Mouse (Mus musculus): ENCODE data around the gene Lsm12. TPM values are rescaled to one million over a fixed set of nuclear protein-coding genes. Genes with fewer than 3 reads are reported as not detected.

The Lsm12 gene
- total and polyA plus RNA-seq, 3 experiments, result 66.9 to 185 (median 78.9) TPM

DNA sequence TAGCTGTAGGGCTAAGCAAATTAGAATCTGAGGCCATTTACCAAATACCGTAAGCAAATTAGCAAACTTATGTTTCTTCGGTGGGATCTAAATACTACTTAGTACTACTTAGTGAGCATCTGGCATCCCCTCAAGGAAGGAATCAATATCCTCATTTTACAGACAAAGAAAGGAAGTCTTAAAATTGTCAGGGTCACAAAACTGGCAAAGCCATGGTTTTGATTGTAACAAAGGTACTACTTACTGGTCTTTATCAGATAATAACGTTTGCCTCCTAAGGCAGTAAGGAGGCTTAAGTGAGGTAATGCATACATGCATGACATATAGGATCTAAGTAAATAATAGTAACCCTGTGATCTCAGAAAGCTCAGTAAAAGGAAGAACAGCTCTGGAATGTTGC, 581 bp upstream of the Lsm12 start:
- dilution Hi-C loops (cut with MboI; ENCODE audit: extremely low pct_ligation_motif_present, extremely low pct_unique_long_range_greater_than_20kb, low sequenced_read_pairs), result no loop called here
- DNase-seq (ENCODE audit: extremely low read depth), result no peak
- Histone ChIP-seq H3K36me3 (replicated peaks in 1 of 2; ENCODE audit: control insufficient read depth in 1 of 2, insufficient read depth in 1 of 2, low read length in 1 of 2) (peaks cover 17 to 26% of the 10 kb centered on the region in 2 experiments), H3K9me3 (replicated peaks; ENCODE audit: low read length) (no peaks in the 10 kb centered on the region), H3K79me2 (replicated peaks; ENCODE audit: control insufficient read depth, extremely low read depth, insufficient read depth, poor library complexity, severe bottlenecking) (peaks cover 43% of the 10 kb centered on the region), H3K27me3 (replicated peaks) (no peaks in the 10 kb centered on the region), H3K27ac (ENCODE audit: insufficient read depth, low read depth) (no peak overlapping the region), H3K4me2 (ENCODE audit: insufficient read depth, low read depth, poor library complexity, severe bottlenecking) (peak overlapping the region; percentile 37; the same call in 1 of the 2 replicates), H3K9ac (ENCODE audit: insufficient read depth, low read depth) (no peak overlapping the region; the same call in 1 of the 2 replicates), H3K4me3 (replicated peaks in 1 of 3; ENCODE audit: low read depth in 2 of 3, low read length in 2 of 3, poor library complexity in 1 of 3) (peak overlapping the region in 2 of 3 experiments; percentile 41 to 60), H3K4me1 (ENCODE audit: control insufficient read depth in 1 of 2, insufficient read depth in 2 of 2) (peaks cover 6 to 54% of the 10 kb centered on the region in 2 experiments)
- in situ Hi-C loops (cut with MboI; ENCODE audit: low pct_ligation_motif_present, low pct_unique_long_range_greater_than_20kb, low sequenced_read_pairs), result no loop called here
- peak; percentile 3; the same call in 1 of the 2 replicates for TF ChIP-seq EP300 (IDR thresholded peaks at IDR 0.05; ENCODE audit: low read length)
- no peak for TF ChIP-seq PAX5 (IDR thresholded peaks at IDR 0.05; ENCODE audit: low read length)
- TF ChIP-seq NRF1 (IDR thresholded peaks at IDR 0.05; ENCODE audit: low read depth, low read length), result no peak
- no peak for TF ChIP-seq CHD1 (IDR thresholded peaks at IDR 0.05; ENCODE audit: low read depth, low read length)
- no peak for TF ChIP-seq TCF12 (IDR thresholded peaks at IDR 0.05; ENCODE audit: low read depth, low read length)
- TF ChIP-seq JUND (conservative IDR thresholded peaks at IDR 0.05; ENCODE audit: low read depth, low read length), result 0 out of 2 replicates have a peak, but pooled peaks have one; percentile 13
- TF ChIP-seq TBP (conservative IDR thresholded peaks at IDR 0.05; ENCODE audit: low read depth, low read length), result no peak
- TF ChIP-seq RAD21 (IDR thresholded peaks at IDR 0.05; ENCODE audit: low read depth, low read length), result no peak
- TF ChIP-seq ELF1 (IDR thresholded peaks at IDR 0.05; ENCODE audit: low read depth, low read length), result no peak

DNA sequence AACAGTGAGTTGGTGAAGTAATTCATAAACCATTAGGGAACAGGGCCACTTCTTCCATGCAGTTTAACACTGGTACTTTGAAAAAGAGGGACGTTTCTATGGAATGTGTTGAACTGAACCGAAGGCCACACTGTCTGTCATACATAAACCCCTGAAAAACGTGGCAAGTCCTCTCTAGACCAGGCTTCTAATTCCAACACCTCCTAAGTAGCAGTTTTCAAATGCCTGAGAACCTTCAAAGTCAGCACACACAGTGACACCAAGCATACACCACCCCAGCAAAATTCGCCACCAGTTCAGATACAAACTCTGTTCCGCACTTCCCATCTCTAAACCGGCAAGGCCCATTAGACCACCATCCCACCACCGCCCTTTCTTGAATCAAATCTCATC, 847 bp downstream of the Lsm12 start:
- peak; percentile 29 for DNase-seq (ENCODE audit: extremely low read depth)
- no peaks in the 10 kb centered on the region for H3K27me3 ChIP-seq (replicated peaks)

GRCm38 (mm10) chr11:102179836-102180235, 5.3 kb downstream of the Lsm12 start:
- H3K36me3 ChIP-seq (replicated peaks in 1 of 2; ENCODE audit: control insufficient read depth in 1 of 2, insufficient read depth in 1 of 2, low read length in 1 of 2), result peaks cover 53 to 79% of the 10 kb centered on the region in 2 experiments
- H3K4me1 ChIP-seq (ENCODE audit: control insufficient read depth in 1 of 2, insufficient read depth in 2 of 2), result peaks cover 6 to 42% of the 10 kb centered on the region in 2 experiments
- no peak for DNase-seq (ENCODE audit: extremely low read depth)
- no peaks in the 10 kb centered on the region for H3K9me3 ChIP-seq (replicated peaks; ENCODE audit: low read length)
- no peak overlapping the region for H3K4me2 ChIP-seq (ENCODE audit: insufficient read depth, low read depth, poor library complexity, severe bottlenecking)
- no peak overlapping the region for H3K27ac ChIP-seq (ENCODE audit: insufficient read depth, low read depth)
- no peaks in the 10 kb centered on the region for H3K27me3 ChIP-seq (replicated peaks)
- in situ Hi-C loops (cut with MboI; ENCODE audit: low pct_ligation_motif_present, low pct_unique_long_range_greater_than_20kb, low sequenced_read_pairs) (no loop called here), dilution Hi-C loops (cut with MboI; ENCODE audit: extremely low pct_ligation_motif_present, extremely low pct_unique_long_range_greater_than_20kb, low sequenced_read_pairs) (no loop called here)
- no peak overlapping the region for H3K9ac ChIP-seq (ENCODE audit: insufficient read depth, low read depth)
- H3K4me3 ChIP-seq (replicated peaks in 1 of 3; ENCODE audit: low read depth in 2 of 3, low read length in 2 of 3, poor library complexity in 1 of 3), result no peak overlapping the region
- TF ChIP-seq POLR2AphosphoS2 (IDR thresholded peaks at IDR 0.05; ENCODE audit: low read depth, low read length), result no peak
- no peak for TF ChIP-seq SMC3 (IDR thresholded peaks at IDR 0.05; ENCODE audit: low read depth, low read length)
- no peak for TF ChIP-seq PAX5 (IDR thresholded peaks at IDR 0.05; ENCODE audit: low read length)
- TF ChIP-seq POLR2A (IDR thresholded peaks at IDR 0.05; ENCODE audit: low read depth, low read length), result no peak
- no peak for TF ChIP-seq IRF4 (IDR thresholded peaks at IDR 0.05; ENCODE audit: low read depth, low read length)
- no peak for TF ChIP-seq BHLHE40 (IDR thresholded peaks at IDR 0.05; ENCODE audit: low read depth, low read length)
- no peak for TF ChIP-seq MXI1 (IDR thresholded peaks at IDR 0.05; ENCODE audit: low read depth, low read length)
- TF ChIP-seq TBP (conservative IDR thresholded peaks at IDR 0.05; ENCODE audit: low read depth, low read length), result no peak
- no peak for TF ChIP-seq MAX (IDR thresholded peaks at IDR 0.05; ENCODE audit: low read length)
- TF ChIP-seq EP300 (IDR thresholded peaks at IDR 0.05; ENCODE audit: low read length), result no peak
- no peak for TF ChIP-seq GABPA (IDR thresholded peaks at IDR 0.05; ENCODE audit: insufficient replicate concordance, low read depth, low read length)
- TF ChIP-seq TCF12 (IDR thresholded peaks at IDR 0.05; ENCODE audit: low read depth, low read length), result no peak
- TF ChIP-seq NRF1 (IDR thresholded peaks at IDR 0.05; ENCODE audit: low read depth, low read length), result no peak
- no peak for TF ChIP-seq JUN (IDR thresholded peaks at IDR 0.05; ENCODE audit: insufficient read depth, low read depth, low read length)
- no peak for TF ChIP-seq ELF1 (IDR thresholded peaks at IDR 0.05; ENCODE audit: low read depth, low read length)
- no peak for TF ChIP-seq NELFE (IDR thresholded peaks at IDR 0.05; ENCODE audit: low read depth, low read length)
- no peak for TF ChIP-seq MAFK (IDR thresholded peaks at IDR 0.05; ENCODE audit: insufficient replicate concordance, low read length)
- no peak for TF ChIP-seq ZMIZ1 (IDR thresholded peaks at IDR 0.05; ENCODE audit: low read depth, low read length)
- H3K79me2 ChIP-seq (replicated peaks; ENCODE audit: control insufficient read depth, extremely low read depth, insufficient read depth, poor library complexity, severe bottlenecking), result peaks cover 80% of the 10 kb centered on the region

More for the DNA sequence above, 847 bp downstream of the Lsm12 start:
- Histone ChIP-seq H3K36me3 (replicated peaks in 1 of 2; ENCODE audit: control insufficient read depth in 1 of 2, insufficient read depth in 1 of 2, low read length in 1 of 2) (peaks cover 23 to 41% of the 10 kb centered on the region in 2 experiments), H3K27ac (ENCODE audit: insufficient read depth, low read depth) (peak overlapping the region; percentile 21; the same call in 1 of the 2 replicates), H3K4me3 (replicated peaks in 1 of 3; ENCODE audit: low read depth in 2 of 3, low read length in 2 of 3, poor library complexity in 1 of 3) (peak overlapping the region; percentile 60 to 88 (median 81)), H3K4me2 (ENCODE audit: insufficient read depth, low read depth, poor library complexity, severe bottlenecking) (peak overlapping the region; percentile 83), H3K9me3 (replicated peaks; ENCODE audit: low read length) (no peaks in the 10 kb centered on the region), H3K4me1 (ENCODE audit: control insufficient read depth in 1 of 2, insufficient read depth in 2 of 2) (peaks cover 6 to 59% of the 10 kb centered on the region in 2 experiments), H3K9ac (ENCODE audit: insufficient read depth, low read depth) (peak overlapping the region; percentile 86), H3K79me2 (replicated peaks; ENCODE audit: control insufficient read depth, extremely low read depth, insufficient read depth, poor library complexity, severe bottlenecking) (peaks cover 53% of the 10 kb centered on the region)
- TF ChIP-seq ETS1 (conservative IDR thresholded peaks at IDR 0.05; ENCODE audit: low read depth, low read length) (no peak), MYC (IDR thresholded peaks at IDR 0.05; ENCODE audit: low read depth, low read length) (peak; percentile 31; the same call in 1 of the 2 replicates), CHD1 (IDR thresholded peaks at IDR 0.05; ENCODE audit: low read depth, low read length) (no peak), CTCF (conservative IDR thresholded peaks at IDR 0.05 in 1 of 2, IDR thresholded peaks at IDR 0.05 in 1 of 2; ENCODE audit: low read depth in 2 of 2, low read length in 2 of 2) (no peak), NRF1 (IDR thresholded peaks at IDR 0.05; ENCODE audit: low read depth, low read length) (no peak), ZC3H11A (IDR thresholded peaks at IDR 0.05; ENCODE audit: low read depth, low read length) (no peak), MEF2A (IDR thresholded peaks at IDR 0.05; ENCODE audit: borderline replicate concordance, low read depth, low read length) (no peak), TBP (conservative IDR thresholded peaks at IDR 0.05; ENCODE audit: low read depth, low read length) (no peak), USF1 (IDR thresholded peaks at IDR 0.05; ENCODE audit: low read depth, low read length) (no peak), SMC3 (IDR thresholded peaks at IDR 0.05; ENCODE audit: low read depth, low read length) (no peak), MXI1 (IDR thresholded peaks at IDR 0.05; ENCODE audit: low read depth, low read length) (peak; percentile 56; the same call in 1 of the 2 replicates)
- dilution Hi-C loops (cut with MboI; ENCODE audit: extremely low pct_ligation_motif_present, extremely low pct_unique_long_range_greater_than_20kb, low sequenced_read_pairs) (no loop called here), in situ Hi-C loops (cut with MboI; ENCODE audit: low pct_ligation_motif_present, low pct_unique_long_range_greater_than_20kb, low sequenced_read_pairs) (no loop called here)
